Mouse (Mus musculus): ENCODE results near the gene Calr3.

DNA sequence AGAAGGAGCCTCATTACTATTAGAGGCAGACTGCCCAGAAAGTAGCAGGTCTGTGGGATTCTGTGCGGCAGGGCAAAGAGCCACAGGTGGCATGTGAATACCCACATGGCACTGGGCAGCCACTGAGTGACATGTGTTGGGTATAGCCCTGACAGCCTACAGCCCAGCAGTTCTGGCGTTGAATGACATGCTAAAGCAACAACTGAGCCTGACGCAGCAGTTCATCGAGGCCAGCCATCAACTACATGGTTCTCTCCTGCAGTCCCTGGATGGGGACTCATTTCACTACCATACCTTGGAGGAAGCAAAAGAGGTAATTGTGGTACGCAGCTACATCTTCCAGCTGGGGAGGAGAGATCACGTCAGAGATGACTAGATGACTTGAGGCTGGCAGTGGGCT lies 14.8 kb upstream of the Calr3 start:
- TF ChIP-seq POLR2A (IDR thresholded peaks at IDR 0.05; ENCODE audit: borderline replicate concordance, extremely low read depth, insufficient read depth, insufficient read length, poor library complexity, severe bottlenecking) (no peak), CTCF (IDR thresholded peaks at IDR 0.05; ENCODE audit: borderline replicate concordance, extremely low read depth, insufficient read depth, insufficient read length) (no peak)

All from brain, embryonic 14.5 days (tissue).